Mouse (Mus musculus): ENCODE measurements around the gene Bub1b. TPM values are rescaled to one million over a fixed set of nuclear protein-coding genes. Genes with fewer than 3 reads are reported as not detected.
A peak's percentile ranks its signal among the peaks of the same experiment; 100 is the strongest.
"Not testable (repeated sequence)": the region's sequence is repeated elsewhere in the genome, so short reads cannot be mapped to it uniquely, and the experiment has no call there.

The Bub1b gene
- polyA plus RNA-seq (2014; fragmentation: Nextera tagmentation; extraction: Ambion mirVana) = 131 and 135 TPM in 2 replicates

GRCm38 (mm10) chr2:118597673-118598568 lies at the start of gene Bub1b:
TSS of gene Bub1b (plus strand) at chr2:118598211.
- Histone ChIP-seq H3K9ac (replicated peaks; ENCODE audit: low read length) (peak within 1 kb of the TSS; percentile 61), H3K4me2 (ENCODE audit: low read depth, low read length) (peak within 1 kb of the TSS; percentile 53), H3K27ac (replicated peaks; ENCODE audit: low read depth, low read length) (no peak within 1 kb of the TSS), H3K4me1 (ENCODE audit: control insufficient read depth, insufficient read depth, low read length) (no peaks in the 10 kb centered on the region), H3K4me3 (ENCODE audit: low read depth, low read length) (peak within 1 kb of the TSS; percentile 49), H3K9me3 (replicated peaks; ENCODE audit: control insufficient read depth, low read length) (no peaks in the 10 kb centered on the region), H3K27me3 (ENCODE audit: control insufficient read depth, insufficient read depth, low read length) (no peaks in the 10 kb centered on the region), H3K36me3 (replicated peaks; ENCODE audit: control insufficient read depth, insufficient read depth, low read depth, low read length) (no peaks in the 10 kb centered on the region; the same call in 1 of the 2 replicates)
- DNase-seq (ENCODE audit: low spot score) (peak; percentile 98), ATAC-seq (replicated peaks; ENCODE audit: insufficient number of reproducible peaks, low FRiP score, low TSS enrichment, low read depth) (peak; percentile 90)
- WGBS = 5% methylated on average over 41 of the region's 41 CpGs

GRCm38 (mm10) chr2:118548421-118549221 lies 49.4 kb upstream of the Bub1b start:
- peak; percentile 61 for DNase-seq (ENCODE audit: low spot score)
- under 1% methylated on average over 18 of the region's 18 CpGs for WGBS
- Histone ChIP-seq H3K4me1 (ENCODE audit: control insufficient read depth, insufficient read depth, low read length) (peaks cover 20% of the 10 kb centered on the region), H3K9ac (replicated peaks; ENCODE audit: low read length) (peak overlapping the region; percentile 80), H3K9me3 (replicated peaks; ENCODE audit: control insufficient read depth, low read length) (no peaks in the 10 kb centered on the region), H3K4me3 (ENCODE audit: low read depth, low read length) (peak overlapping the region; percentile 93), H3K36me3 (replicated peaks; ENCODE audit: control insufficient read depth, insufficient read depth, low read depth, low read length) (no peaks in the 10 kb centered on the region), H3K27ac (replicated peaks; ENCODE audit: low read depth, low read length) (peak overlapping the region; percentile 47; the same call in 1 of the 2 replicates), H3K4me2 (ENCODE audit: low read depth, low read length) (peak overlapping the region; percentile 88), H3K27me3 (ENCODE audit: control insufficient read depth, insufficient read depth, low read length) (no peaks in the 10 kb centered on the region)
- 0 out of 2 replicates have a peak, but pooled peaks have one; percentile 1 for ATAC-seq (replicated peaks; ENCODE audit: insufficient number of reproducible peaks, low FRiP score, low TSS enrichment, low read depth)

GRCm38 (mm10) chr2:118549507-118550473 lies 48.2 kb upstream of the Bub1b start, which contains the start of gene Bmf:
TSS of gene Bmf (minus strand) at chr2:118549687.
- Histone ChIP-seq H3K27ac (replicated peaks; ENCODE audit: low read depth, low read length) (peak within 1 kb of the TSS; percentile 47), H3K36me3 (replicated peaks; ENCODE audit: control insufficient read depth, insufficient read depth, low read depth, low read length) (no peaks in the 10 kb centered on the region), H3K27me3 (ENCODE audit: control insufficient read depth, insufficient read depth, low read length) (no peaks in the 10 kb centered on the region), H3K9ac (replicated peaks; ENCODE audit: low read length) (peak within 1 kb of the TSS; percentile 80), H3K4me3 (ENCODE audit: low read depth, low read length) (peak within 1 kb of the TSS; percentile 93), H3K4me2 (ENCODE audit: low read depth, low read length) (peak within 1 kb of the TSS; percentile 88), H3K9me3 (replicated peaks; ENCODE audit: control insufficient read depth, low read length) (no peaks in the 10 kb centered on the region), H3K4me1 (ENCODE audit: control insufficient read depth, insufficient read depth, low read length) (peaks cover 13% of the 10 kb centered on the region)
- WGBS = 1% methylated on average over 45 of the region's 45 CpGs
- peak; percentile 99 for DNase-seq (ENCODE audit: low spot score)
- peak; percentile 84 for ATAC-seq (replicated peaks; ENCODE audit: insufficient number of reproducible peaks, low FRiP score, low TSS enrichment, low read depth)

- DNase-seq (ENCODE audit: low spot score) = no peak
- WGBS = 59% methylated on average over 2 of the region's 2 CpGs
Observed at GRCm38 (mm10) chr2:118551606-118552005, 46.4 kb upstream of the Bub1b start.

GRCm38 (mm10) chr2:118554356-118554990 lies 43.5 kb upstream of the Bub1b start:
- Histone ChIP-seq H3K4me3 (ENCODE audit: low read depth, low read length) (peak overlapping the region; percentile 26), H3K4me2 (ENCODE audit: low read depth, low read length) (peak overlapping the region; percentile 34), H3K9ac (replicated peaks; ENCODE audit: low read length) (peak overlapping the region; percentile 30; the same call in 1 of the 2 replicates)
- DNase-seq (ENCODE audit: low spot score); H3K27ac ChIP-seq (replicated peaks; ENCODE audit: low read depth, low read length); H3K27me3 ChIP-seq (ENCODE audit: control insufficient read depth, insufficient read depth, low read length); ATAC-seq (replicated peaks; ENCODE audit: insufficient number of reproducible peaks, low FRiP score, low TSS enrichment, low read depth); H3K9me3 ChIP-seq (replicated peaks; ENCODE audit: control insufficient read depth, low read length); H3K4me1 ChIP-seq (ENCODE audit: control insufficient read depth, insufficient read depth, low read length); H3K36me3 ChIP-seq (replicated peaks; ENCODE audit: control insufficient read depth, insufficient read depth, low read depth, low read length): not testable (repeated sequence)
- 71% methylated on average over 14 of the region's 17 CpGs for WGBS

More at GRCm38 (mm10) chr2:118551606-118552005, 46.4 kb upstream of the Bub1b start:
- no peak for ATAC-seq (replicated peaks; ENCODE audit: insufficient number of reproducible peaks, low FRiP score, low TSS enrichment, low read depth)
- H3K4me2 ChIP-seq (ENCODE audit: low read depth, low read length) = no peak overlapping the region
- H3K4me3 ChIP-seq (ENCODE audit: low read depth, low read length) = no peak overlapping the region
- H3K4me1 ChIP-seq (ENCODE audit: control insufficient read depth, insufficient read depth, low read length) = no peaks in the 10 kb centered on the region
- no peaks in the 10 kb centered on the region for H3K27me3 ChIP-seq (ENCODE audit: control insufficient read depth, insufficient read depth, low read length)
- no peak overlapping the region for H3K27ac ChIP-seq (replicated peaks; ENCODE audit: low read depth, low read length)
- no peak overlapping the region for H3K9ac ChIP-seq (replicated peaks; ENCODE audit: low read length)
- no peaks in the 10 kb centered on the region for H3K36me3 ChIP-seq (replicated peaks; ENCODE audit: control insufficient read depth, insufficient read depth, low read depth, low read length)
- H3K9me3 ChIP-seq (replicated peaks; ENCODE audit: control insufficient read depth, low read length) = no peaks in the 10 kb centered on the region

GRCm38 (mm10) chr2:118558426-118558825 lies 39.6 kb upstream of the Bub1b start:
- DNase-seq (ENCODE audit: low spot score) (no peak), ATAC-seq (replicated peaks; ENCODE audit: insufficient number of reproducible peaks, low FRiP score, low TSS enrichment, low read depth) (no peak)
- H3K36me3 ChIP-seq (replicated peaks; ENCODE audit: control insufficient read depth, insufficient read depth, low read depth, low read length) = no peaks in the 10 kb centered on the region
- 91% methylated on average over 3 of the region's 3 CpGs for WGBS
- H3K9me3 ChIP-seq (replicated peaks; ENCODE audit: control insufficient read depth, low read length) = no peaks in the 10 kb centered on the region
- no peak overlapping the region for H3K4me2 ChIP-seq (ENCODE audit: low read depth, low read length)
- no peak overlapping the region for H3K27ac ChIP-seq (replicated peaks; ENCODE audit: low read depth, low read length)
- H3K27me3 ChIP-seq (ENCODE audit: control insufficient read depth, insufficient read depth, low read length) = no peaks in the 10 kb centered on the region
- H3K9ac ChIP-seq (replicated peaks; ENCODE audit: low read length) = no peak overlapping the region
- H3K4me3 ChIP-seq (ENCODE audit: low read depth, low read length) = no peak overlapping the region
- no peaks in the 10 kb centered on the region for H3K4me1 ChIP-seq (ENCODE audit: control insufficient read depth, insufficient read depth, low read length)

GRCm38 (mm10) chr2:118562015-118562414 lies 36.0 kb upstream of the Bub1b start:
- no peaks in the 10 kb centered on the region for H3K4me1 ChIP-seq (ENCODE audit: control insufficient read depth, insufficient read depth, low read length)
- H3K4me2 ChIP-seq (ENCODE audit: low read depth, low read length) = no peak overlapping the region
- H3K27me3 ChIP-seq (ENCODE audit: control insufficient read depth, insufficient read depth, low read length) = no peaks in the 10 kb centered on the region
- WGBS = 76% methylated on average over 4 of the region's 4 CpGs
- no peak overlapping the region for H3K27ac ChIP-seq (replicated peaks; ENCODE audit: low read depth, low read length)
- no peak overlapping the region for H3K4me3 ChIP-seq (ENCODE audit: low read depth, low read length)
- no peak overlapping the region for H3K9ac ChIP-seq (replicated peaks; ENCODE audit: low read length)
- DNase-seq (ENCODE audit: low spot score) (no peak), ATAC-seq (replicated peaks; ENCODE audit: insufficient number of reproducible peaks, low FRiP score, low TSS enrichment, low read depth) (no peak)
- no peaks in the 10 kb centered on the region; the same call in 1 of the 2 replicates for H3K36me3 ChIP-seq (replicated peaks; ENCODE audit: control insufficient read depth, insufficient read depth, low read depth, low read length)
- no peaks in the 10 kb centered on the region for H3K9me3 ChIP-seq (replicated peaks; ENCODE audit: control insufficient read depth, low read length)

Data from embryonic facial prominence, embryonic 11.5 days (tissue).